Mouse (Mus musculus) kidney, adult 2 months (tissue): ENCODE measurements around the gene Fem1b. TPM values are rescaled to one million over a fixed set of nuclear protein-coding genes. Genes with fewer than 3 reads are reported as not detected.

ENCODE experiments used
- DNase-seq: peaks from one replicate; pipeline ENCODE4 v3.0.0; 2021
- H3K27ac ChIP-seq: fragments of 200-500 bp; 2 replicates; pipeline ENCODE4 v1.5.1; 2012; ENCODE audit warnings: low read depth, low read length, control low read depth, inconsistent platforms; ENCODE audit not compliant: insufficient read depth
- H3K27me3 ChIP-seq: fragments of 200-500 bp; replicated peaks from 2 replicates; pipeline ENCODE4 v1.6.1; 2012; ENCODE audit warnings: mild to moderate bottlenecking, moderate library complexity, low read length, inconsistent platforms; ENCODE audit not compliant: control insufficient read depth, insufficient read depth
- H3K36me3 ChIP-seq: fragments of 200-500 bp; 2 replicates; pipeline ENCODE4 v1.6.1; 2012; ENCODE audit warnings: mild to moderate bottlenecking, moderate library complexity, low read length, inconsistent platforms; ENCODE audit not compliant: control insufficient read depth, insufficient read depth
- H3K4me1 ChIP-seq: fragments of 200-500 bp; 2 replicates; pipeline ENCODE4 v1.6.1; 2011; ENCODE audit warnings: low read length; ENCODE audit not compliant: control insufficient read depth, insufficient read depth
- H3K4me3 ChIP-seq: fragments of 200-500 bp; 2 replicates; pipeline ENCODE4 v1.5.1; 2011; ENCODE audit warnings: mild to moderate bottlenecking, low read depth, low read length, control low read depth; ENCODE audit not compliant: insufficient read depth
- CTCF ChIP-seq: fragments of 200-500 bp; conservative IDR thresholded peaks from 2 replicates; pipeline ENCODE4 v1.5.1; 2011; ENCODE audit warnings: low read depth, mild to moderate bottlenecking, control low read depth, low read length, moderate library complexity, mixed read lengths; ENCODE audit not compliant: insufficient read depth, insufficient read length
- POLR2A ChIP-seq: fragments of 200-500 bp; IDR thresholded peaks from one replicate; pipeline ENCODE4 v1.6.1; 2011; ENCODE audit warnings: low read depth, low read length, control low read depth
- WGBS: fragments of 180-500 bp; shearing (Covaris S2); methylation state at CpG from one replicate; pipeline ENCODE4 v1.1.7; 2018; 5-methylcytosine and 5-hydroxymethylcytosine counted together
- polyA plus RNA-seq: library from polyadenylated mRNA; depleted of rRNA; stranded (reverse); fragments of >200 nt; gene quantifications from 2 replicates; pipeline ENCODE4 v1.2.3, GENCODE M21; 2012

The Fem1b gene
- polyA plus RNA-seq, 1 experiment = 8.6 TPM

DNA sequence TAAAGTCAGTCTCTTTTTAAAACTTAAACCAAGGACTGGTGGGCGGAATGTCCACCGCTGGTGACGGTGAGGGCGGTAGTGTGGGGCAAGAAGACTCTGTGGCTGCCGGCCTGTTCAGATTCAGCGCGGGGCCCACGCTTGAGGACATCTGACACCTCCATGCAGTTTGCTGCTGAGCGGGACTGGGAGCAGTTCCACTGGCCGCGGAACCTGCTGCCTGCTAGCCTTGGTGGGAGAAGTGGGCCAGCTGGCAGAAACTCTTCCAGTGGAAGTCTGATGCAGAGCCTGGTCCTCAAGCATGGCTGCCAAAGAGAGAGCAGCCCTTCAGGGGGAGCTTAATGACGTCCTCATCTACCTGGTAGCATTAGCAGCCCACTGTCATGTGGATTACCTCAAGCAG, 21.9 kb downstream of the Fem1b start:
- TF ChIP-seq CTCF (no peak), POLR2A (no peak)
- H3K4me3 ChIP-seq = no peak overlapping the region
- no peak for DNase-seq
- no peaks in the 10 kb centered on the region for H3K36me3 ChIP-seq
- H3K27me3 ChIP-seq = no peaks in the 10 kb centered on the region
- H3K27ac ChIP-seq = no peak overlapping the region
- no peaks in the 10 kb centered on the region for H3K4me1 ChIP-seq
- 91% methylated on average over 12 of the region's 12 CpGs for WGBS

DNA sequence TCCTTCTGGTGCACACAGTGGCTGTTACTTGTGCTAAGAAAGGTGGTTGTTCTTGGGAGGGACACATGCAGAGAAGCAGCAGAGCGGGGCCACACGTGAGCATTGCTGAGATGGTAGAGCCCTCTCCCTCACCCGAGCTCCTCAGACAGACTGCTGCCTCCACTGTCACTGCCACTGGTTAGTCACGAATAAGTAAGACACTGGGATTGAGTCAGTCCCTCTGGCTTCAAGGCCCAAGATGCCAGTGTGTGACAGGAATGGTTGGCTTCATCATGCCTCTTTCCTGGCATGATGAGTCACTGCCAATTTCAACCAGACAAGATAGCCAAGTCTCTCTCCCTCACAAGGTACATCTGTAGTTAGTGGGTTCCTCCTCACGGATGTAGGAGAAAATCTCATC, 25.0 kb downstream of the Fem1b start:
- no peak for DNase-seq
- 83% methylated on average over 5 of the region's 5 CpGs for WGBS
- H3K4me1 ChIP-seq = no peaks in the 10 kb centered on the region
- no peaks in the 10 kb centered on the region for H3K27me3 ChIP-seq
- TF ChIP-seq CTCF = no peak
- TF ChIP-seq POLR2A = no peak
- no peak overlapping the region for H3K4me3 ChIP-seq
- no peaks in the 10 kb centered on the region for H3K36me3 ChIP-seq
- H3K27ac ChIP-seq = no peak overlapping the region

DNA sequence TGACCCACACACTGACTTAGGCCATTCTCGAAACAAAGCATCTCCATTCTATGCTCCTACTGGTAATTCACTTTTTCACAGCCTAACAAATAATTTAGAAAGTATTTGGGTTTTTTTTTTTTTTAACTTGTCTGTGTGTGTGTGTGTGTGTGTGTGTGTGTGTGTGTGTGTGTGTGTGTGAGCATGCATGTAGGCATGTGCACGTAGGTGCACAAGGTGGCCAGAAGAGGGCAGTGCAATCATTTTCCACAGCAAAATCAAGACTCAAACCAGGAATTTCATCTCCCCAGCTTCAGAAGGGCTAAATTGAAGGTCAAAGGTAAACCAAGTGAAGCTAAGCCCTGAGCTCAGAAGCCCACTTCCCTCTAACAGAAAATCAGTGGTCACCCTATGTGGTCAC, 27.5 kb downstream of the Fem1b start:
- Histone ChIP-seq H3K36me3 (no peaks in the 10 kb centered on the region), H3K27me3 (no peaks in the 10 kb centered on the region), H3K4me1 (no peaks in the 10 kb centered on the region), H3K27ac (no peak overlapping the region), H3K4me3 (no peak overlapping the region)
- 95% methylated on average over 2 of the region's 2 CpGs for WGBS
- no peak for DNase-seq
- TF ChIP-seq CTCF (peak; percentile 28; the same call in 1 of the 2 replicates), POLR2A (no peak)

DNA sequence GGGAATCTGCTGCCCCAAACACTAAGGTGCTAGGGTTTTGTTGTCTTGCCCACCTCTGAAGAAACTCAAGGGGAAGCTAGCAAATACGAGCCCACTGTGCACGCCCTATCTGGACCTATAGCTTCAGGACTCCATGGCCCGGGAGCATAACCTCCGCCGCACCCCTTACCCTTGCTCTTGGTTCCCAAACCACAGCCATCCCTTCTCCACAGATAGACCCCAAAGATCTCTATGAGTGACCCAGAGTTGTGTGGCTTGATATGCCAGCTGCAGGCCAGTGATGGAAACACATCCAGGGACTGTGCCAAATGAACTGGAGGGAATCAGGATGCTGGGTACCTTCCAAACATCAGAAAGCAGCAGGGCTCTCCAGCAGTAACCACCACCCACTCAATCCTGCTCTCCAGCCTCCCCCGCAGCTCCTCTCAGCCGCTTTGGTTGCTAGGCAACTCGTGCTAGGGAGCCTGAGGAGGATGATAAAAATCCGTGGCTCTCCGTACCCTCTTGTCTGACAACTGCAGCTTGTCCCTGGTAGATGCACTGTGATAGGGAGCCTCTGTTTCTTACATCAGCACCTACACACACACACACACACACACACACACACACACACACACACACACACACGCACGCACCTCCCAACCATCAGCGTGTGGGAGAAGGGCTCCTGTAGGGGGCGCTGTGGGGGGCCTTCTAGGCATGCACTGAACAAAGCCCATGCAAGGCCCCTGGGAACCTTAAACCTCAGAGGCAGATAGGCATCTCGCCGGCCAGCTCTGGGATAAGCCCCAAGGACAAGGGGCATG, 28.6 kb downstream of the Fem1b start:
- no peak for DNase-seq
- no peaks in the 10 kb centered on the region for H3K27me3 ChIP-seq
- 46% methylated on average over 16 of the region's 16 CpGs for WGBS
- TF ChIP-seq CTCF = no peak
- no peaks in the 10 kb centered on the region for H3K4me1 ChIP-seq
- no peak overlapping the region for H3K4me3 ChIP-seq
- no peaks in the 10 kb centered on the region for H3K36me3 ChIP-seq
- H3K27ac ChIP-seq = no peak overlapping the region

DNA sequence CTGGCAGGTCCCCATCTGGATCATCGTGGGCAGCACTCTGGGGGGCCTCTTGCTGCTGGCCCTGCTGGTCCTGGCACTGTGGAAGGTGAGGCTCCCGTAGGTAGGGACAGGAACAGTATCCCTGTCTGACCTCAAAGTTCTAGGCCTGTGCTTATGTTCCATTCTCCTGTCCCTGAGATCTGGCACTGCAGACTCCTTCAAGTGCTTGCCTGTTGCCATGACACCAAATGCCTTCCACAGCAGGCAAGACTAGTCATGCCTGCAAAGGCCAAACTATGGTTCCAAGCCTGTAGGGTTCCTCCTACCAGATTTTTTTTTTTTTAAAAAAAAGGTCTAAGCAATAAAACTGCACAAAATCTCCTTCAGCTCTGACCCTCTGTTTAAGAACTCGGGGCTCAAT, 29.8 kb downstream of the Fem1b start:
- Histone ChIP-seq H3K4me1 (no peaks in the 10 kb centered on the region), H3K4me3 (no peak overlapping the region), H3K36me3 (no peaks in the 10 kb centered on the region), H3K27me3 (no peaks in the 10 kb centered on the region), H3K27ac (no peak overlapping the region)
- WGBS = 30% methylated on average over 3 of the region's 3 CpGs
- TF ChIP-seq POLR2A (no peak), CTCF (no peak)
- peak; percentile 36 for DNase-seq

DNA sequence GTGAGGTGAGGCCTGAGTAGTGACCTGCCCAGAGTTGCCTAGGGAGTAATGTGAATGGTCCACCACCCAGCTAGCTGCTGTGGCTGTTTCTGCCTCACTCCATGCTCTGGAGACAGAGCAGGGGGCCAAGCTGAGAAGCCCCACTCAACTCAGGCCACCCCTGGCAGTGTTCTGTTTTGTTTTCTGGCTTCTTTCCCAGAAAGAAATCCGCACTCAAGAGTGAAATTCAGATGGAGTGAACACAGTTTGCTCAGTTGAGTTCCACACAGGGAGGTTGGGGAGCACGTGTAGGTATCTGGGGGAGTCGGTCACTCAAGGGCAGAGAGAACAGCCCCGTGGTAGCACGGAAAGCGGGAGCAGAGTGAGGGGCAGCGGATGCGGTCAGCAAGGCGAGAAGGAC, 33.0 kb downstream of the Fem1b start:
- Histone ChIP-seq H3K27ac (no peak overlapping the region), H3K27me3 (no peaks in the 10 kb centered on the region), H3K4me1 (no peaks in the 10 kb centered on the region), H3K36me3 (no peaks in the 10 kb centered on the region), H3K4me3 (no peak overlapping the region)
- no peak for TF ChIP-seq CTCF
- no peak for DNase-seq
- 62% methylated on average over 9 of the region's 9 CpGs for WGBS

DNA sequence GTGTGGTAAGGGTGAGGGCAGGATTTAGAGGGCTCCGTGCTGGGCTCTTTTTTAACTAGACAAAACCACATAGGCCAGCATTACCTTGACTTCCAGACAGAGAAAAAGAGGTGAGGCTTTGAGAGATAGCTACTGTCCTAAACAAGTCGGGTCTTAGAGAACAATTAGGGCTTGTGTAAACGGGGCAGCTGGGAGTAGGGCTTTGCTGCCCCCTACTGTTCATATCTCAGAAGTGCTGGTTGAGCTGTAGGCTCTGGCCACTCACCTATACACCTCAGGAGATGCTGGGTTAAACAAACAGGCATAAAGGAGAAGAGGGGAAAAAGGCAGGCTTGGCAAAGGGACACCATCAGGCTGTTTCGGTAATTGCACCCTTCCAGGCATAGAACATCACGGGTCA, 34.3 kb downstream of the Fem1b start:
- WGBS = 7% methylated on average over 5 of the region's 5 CpGs
- no peak overlapping the region for H3K27ac ChIP-seq
- H3K4me1 ChIP-seq = no peaks in the 10 kb centered on the region
- peak; percentile 61 for DNase-seq
- TF ChIP-seq POLR2A = no peak
- peak; percentile 91 for TF ChIP-seq CTCF
- H3K4me3 ChIP-seq = no peak overlapping the region
- no peaks in the 10 kb centered on the region for H3K27me3 ChIP-seq
- H3K36me3 ChIP-seq = no peaks in the 10 kb centered on the region
